Mouse (Mus musculus) hematopoietic stem cell, adult 5-6 weeks (primary cell): ENCODE measurements around the gene Kcnb1. TPM values are rescaled to one million over a fixed set of nuclear protein-coding genes. Genes with fewer than 3 reads are reported as not detected.
"Not testable (repeated sequence)": the region's sequence is repeated elsewhere in the genome, so short reads cannot be mapped to it uniquely, and the experiment has no call there.

Experiments used
- ATAC-seq, 2 experiments: fragments of 125-278 bp in 1 of 2; replicated peaks in 1 of 2; 2 replicates each; pipeline ENCODE4 v1.8.0; 2016 to 2017; ENCODE audit warnings: inconsistent platforms in 2 of 2, mild to moderate bottlenecking in 2 of 2, moderate number of reproducible peaks in 2 of 2, low read depth in 1 of 2, moderate TSS enrichment in 1 of 2; ENCODE audit not compliant: low FRiP score in 2 of 2, poor library complexity in 2 of 2, severe bottlenecking in 2 of 2, insufficient read depth in 1 of 2, low TSS enrichment in 1 of 2
- total RNA-seq: library from RNA; stranded (forward); fragments of 172-1452, 232-1000 nt; gene quantifications from 2 replicates; pipeline ENCODE4 v1.2.3, GENCODE M21; 2017

Gene Kcnb1
- total RNA-seq, 1 experiment from 2014 or later = 2.6 TPM

DNA sequence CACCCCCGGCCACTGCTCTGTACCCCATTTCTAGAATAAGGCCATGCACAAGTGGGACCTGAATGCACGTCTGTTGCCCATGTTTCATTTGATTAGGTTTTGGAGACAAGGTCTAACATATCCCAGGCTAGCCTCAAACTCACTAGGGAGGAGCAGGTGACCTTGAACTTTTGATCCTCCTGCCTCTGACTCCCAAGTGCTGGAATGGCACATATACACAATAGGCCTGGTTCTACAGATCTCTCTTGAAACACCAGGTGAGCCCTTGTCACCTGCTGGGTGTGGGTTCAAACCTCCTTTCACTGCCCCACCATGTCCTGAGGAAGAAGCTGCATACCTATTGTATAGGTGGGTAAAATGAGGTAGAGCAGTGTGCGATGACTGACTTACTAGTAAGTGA, 22.1 kb upstream of the Kcnb1 start:
- ATAC-seq = no peak

DNA sequence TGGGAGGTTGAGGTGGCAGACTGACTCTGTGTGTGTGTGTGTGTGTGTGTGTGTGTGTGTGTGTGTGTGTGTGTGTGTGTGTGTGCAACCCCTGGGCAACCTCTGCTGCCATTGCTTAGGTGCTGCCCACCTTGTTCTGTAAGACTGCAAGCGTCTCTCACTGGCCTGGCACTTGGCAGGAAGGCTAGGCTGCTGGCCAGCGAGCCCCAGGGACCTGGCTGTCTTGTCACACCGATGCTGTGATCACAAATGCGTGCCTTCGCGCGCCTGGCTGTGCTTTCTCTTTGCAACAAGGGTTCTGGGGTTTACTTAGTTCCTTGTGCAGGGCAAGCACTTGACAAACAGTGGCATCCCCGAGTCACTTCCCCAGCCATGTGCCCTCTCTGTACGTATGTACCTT, 19.9 kb upstream of the Kcnb1 start:
- no peak for ATAC-seq

DNA sequence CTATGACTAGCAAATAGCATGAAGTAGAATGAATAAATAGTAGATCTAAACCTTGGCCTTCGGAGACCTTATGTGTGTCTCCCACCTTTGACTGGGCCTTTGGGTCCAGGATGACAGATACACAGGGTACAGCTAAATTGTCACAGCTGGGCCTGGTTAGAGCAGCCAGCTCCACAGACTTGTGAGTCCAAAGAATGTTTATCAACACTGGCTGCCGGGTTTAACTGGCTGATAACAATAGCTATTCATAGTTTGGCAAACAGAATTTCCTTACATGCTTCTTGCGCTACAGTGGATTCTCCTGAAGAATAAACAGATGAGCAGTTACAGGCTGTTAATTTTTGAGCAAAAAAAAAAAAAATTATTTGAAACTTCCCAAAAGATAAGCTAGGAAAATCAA, 19.0 kb upstream of the Kcnb1 start:
- no peak for ATAC-seq

DNA sequence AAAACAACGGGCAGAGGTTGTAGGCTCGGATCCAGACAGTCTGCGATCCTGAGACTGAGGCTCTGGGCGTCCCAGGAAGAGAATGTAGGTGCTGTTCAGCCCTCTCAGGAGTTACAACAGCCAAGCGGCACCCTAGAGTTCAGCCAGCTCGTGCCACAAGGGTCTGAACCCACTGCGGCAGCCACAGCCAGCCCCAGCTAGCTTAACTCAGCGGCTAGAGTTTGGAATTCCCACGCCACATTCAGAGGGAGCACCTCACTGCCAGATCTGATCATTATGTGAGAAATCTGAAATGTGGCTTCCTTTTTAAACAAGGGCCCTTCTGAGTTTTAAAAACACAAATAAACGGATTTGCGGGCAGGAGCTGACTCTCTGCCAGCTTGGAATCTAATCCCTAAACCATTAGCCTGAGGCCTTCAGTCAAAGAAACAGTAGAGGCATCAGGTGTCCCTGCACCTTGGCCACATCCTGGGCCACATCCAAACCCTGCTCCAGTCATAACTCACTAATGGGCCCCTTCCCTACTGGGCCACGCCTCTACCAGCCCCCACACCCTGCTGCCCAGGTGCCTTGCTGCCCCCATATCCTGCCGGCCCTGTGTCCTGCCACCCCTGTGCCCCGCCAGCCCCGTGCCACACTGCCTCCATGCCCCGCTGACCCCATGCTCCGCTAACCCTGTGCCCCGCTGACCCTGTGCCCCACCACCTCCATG, 16.1 kb upstream of the Kcnb1 start:
- no peak for ATAC-seq

DNA sequence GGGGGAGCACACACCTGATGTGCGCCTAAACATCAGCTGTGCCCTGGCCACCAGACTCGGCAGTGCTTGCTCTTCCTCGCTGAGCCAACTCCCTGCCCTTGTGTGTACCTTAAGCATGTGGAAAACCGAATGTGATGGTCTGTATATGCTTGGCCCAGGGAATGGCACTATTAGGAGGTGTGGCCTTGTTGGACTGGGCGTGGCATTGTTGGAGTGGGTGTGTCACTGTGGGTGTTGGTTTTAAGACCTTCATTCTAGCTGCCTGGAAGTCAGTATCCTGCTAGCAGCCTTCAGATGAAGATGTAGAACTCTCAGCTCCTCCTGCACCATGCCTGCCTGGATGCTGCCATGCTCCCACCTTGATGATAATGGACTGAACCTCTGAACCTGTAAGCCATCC, 14.7 kb upstream of the Kcnb1 start:
- ATAC-seq = not testable (repeated sequence)

DNA sequence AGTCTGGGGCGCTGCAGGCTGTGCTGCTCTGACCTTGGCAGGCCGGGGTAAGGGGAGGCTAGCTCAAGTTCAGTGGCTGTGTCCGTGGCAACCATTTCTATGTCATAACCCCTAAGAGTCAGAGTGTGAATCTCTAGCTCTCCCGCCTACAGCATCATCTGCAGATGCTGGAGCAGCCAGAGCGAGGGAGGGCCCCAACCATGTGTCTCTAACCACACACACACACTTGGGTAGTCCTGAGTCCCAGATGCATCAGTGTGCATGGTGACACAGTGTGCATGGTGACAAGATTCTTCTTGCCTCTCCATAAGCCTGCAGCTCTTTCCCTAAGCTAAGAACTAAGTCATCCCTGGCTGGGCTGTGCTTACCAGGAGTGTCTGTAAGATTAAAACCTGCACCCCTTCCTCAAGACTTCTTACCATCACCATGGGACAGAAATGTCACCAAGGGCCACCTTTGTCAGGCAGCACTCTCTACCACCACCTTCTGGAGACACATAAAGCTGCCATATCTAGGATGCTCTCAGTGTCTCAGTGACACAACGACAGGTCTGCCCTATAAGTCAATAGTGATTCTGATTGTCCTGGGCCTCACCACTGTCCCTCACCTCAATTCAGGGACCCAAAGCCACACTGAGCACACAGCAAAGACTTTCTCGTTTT, 13.7 kb upstream of the Kcnb1 start:
- 0 out of 4 replicates have a peak, but pooled peaks of 1 of the 2 experiments have one; percentile 26 for ATAC-seq

DNA sequence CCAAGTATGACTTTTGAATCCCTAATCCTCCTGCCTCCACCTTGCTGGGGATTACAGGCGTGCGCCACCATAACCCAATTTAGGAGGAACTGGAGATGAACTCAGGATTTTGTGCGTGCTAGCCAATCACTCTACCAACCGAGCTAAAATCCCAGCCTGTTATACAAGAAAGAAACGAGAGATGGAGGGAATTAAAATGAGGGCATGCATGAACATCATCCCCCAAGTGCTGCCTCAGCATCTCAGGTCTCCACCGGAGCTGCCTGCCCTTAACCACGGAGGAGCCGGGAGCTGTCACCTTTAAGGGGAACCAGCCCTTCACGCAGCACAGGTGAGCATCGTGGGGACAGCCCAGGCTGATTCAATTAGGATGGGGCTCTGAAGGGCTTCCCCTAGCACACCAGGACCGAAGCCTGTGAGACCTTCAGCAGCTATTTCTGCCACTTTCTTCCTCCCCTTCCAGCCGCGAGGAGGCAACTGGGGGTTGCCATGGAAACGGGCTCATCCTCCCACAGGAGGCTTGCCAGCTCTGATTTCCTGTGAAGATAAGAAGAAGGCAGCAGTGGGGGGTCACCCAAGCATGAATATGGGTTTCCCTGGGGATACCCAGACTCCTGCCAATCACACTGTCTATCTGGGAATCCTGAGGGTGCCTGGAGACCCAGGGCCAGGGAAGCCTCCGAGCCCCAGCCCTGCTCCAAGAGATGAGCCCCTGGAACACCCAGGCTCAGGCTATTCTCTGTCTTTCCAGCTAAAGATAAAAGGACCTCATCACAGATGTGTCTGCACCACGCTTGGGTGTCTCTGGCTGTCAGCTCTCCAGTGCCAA, 11.7 kb upstream of the Kcnb1 start:
- ATAC-seq = no peak

DNA sequence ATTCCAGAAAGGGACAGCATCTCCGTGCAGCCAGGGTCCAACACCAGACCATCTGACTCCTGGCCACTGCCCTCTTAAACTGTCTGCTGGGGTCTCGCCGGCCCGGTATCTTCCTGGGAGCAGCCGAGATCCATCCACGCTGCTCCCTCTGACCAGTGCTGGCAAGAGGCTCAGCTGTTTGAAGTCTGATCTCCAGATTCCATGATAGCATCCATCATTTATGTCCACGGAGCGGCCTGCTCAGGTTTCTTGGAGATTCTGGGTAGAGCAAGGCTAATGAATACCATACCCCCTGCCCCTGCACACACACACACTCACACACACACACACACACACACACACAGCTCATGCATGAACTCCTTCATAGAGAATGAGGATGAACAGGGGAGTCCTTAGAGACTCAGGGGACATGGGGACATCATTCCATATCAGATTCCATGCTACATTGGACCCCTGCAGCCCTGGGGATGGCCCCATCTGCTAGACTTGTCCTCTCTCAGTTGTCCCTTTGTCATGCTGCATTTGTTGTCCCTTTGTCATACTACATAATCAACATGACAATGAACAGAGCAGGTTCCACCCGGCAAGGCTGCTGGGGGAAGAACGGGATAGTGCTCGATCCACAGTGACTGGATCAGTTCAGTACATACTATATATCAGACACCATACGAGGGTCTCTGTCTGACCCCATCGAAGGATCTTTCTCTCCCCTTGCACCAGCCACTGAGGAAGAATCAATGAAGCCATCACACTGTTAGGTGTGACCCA, 8.9 kb upstream of the Kcnb1 start:
- no peak for ATAC-seq

DNA sequence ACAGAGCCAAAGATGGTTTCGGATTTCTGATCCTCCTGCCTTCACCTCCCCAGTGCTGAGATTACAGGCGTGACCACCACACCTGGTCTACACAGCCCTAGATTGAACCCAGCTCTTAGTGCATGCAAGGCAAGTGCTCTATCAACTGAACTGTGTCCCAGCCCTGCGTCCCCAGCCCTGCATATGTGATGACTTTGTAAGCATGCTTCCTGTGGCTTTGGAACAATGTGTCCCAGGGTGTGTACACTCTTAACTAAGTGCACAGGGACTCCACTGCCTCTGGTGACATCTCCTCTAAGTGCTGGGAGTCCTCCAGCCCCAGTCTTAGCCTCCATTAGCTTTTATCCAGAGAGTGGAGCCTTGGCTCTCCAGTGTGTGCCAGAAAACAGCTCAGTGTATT, 3.4 kb upstream of the Kcnb1 start:
- ATAC-seq = no peak

DNA sequence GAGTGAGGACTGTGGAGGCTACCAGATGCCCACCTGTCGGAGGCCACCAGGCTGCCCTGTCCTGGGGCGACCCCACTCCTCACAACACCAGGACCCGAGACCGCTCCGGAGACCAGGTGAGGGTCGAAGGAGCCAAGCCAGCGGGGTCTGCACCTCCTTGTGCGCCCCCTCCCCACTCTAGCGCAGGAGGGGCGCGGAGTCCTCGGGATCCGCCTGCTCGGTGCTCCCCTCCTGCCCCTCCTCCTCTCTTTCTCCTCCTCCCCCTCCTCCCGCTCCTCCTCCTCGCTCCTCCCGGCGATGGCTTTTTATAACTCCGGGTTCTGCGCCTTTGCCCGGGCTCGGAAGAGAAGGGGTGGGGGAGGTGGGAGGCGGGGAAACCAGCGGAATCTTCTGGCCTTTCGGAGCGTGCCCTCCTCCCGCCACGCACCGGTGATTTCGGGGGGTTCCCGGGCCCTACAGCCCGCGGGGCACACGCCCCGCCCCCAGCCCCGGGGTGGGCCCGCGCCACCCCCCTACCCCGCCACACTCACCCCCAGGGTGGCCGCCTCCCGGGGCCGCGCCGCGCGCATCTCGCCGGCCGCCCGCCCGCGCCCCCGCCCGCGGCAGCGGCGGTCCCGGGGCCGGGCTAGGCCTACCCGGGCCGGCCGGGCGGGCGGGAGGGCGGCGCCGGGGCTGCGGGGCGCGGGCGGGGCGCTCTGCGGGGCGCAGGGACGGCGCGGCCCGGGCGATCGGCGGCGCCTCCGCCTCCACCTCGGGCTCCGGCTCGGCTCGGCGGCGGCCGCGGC, 472 bp downstream of the Kcnb1 start:
- no peak for ATAC-seq

DNA sequence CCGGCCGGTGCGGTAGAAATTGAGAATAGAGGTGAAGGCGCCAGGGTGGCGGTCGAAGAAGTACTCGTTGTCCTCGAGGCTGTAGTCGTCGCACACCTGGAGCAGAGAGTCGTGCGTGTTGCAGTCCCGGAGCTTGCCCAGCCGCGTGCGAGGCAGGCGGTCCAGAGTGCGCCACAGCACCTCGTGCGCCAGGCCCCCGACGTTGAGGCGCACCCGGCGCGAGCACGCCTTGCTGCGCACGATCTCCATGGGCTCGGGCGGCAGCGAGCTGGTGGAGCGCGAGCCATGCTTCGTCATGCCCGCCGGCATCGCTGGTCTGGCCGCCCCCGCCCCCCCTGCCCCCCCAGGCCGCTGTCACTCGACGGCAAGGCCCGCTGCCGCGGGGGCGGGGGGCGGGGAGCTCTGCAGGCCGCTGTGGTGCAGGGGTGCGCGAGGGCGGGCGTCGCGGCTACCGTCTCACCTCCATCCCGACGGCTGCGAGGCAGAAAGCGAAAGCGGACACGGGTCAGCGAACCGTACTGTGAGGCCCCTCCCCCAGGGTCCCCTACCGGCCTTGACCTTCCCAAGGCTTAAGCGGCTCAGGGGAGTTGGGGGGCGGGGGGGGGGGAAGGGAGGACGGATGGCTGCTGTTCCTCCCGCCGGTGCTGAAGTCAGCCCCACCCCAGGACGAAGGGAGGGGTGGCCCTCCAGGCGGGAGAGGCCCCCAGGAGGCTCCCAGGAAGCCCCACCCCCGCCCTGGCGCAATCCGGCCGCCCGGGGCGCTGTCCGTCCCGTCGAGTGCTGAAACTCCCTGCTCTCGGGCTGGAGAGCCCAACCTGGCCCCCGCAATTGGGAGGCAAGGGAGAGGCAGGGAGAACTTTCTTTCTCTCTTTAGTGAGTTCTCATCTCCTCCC, 1.4 kb downstream of the Kcnb1 start:
- peak; percentile 38 to 54; a peak in 3 of 4 replicates for ATAC-seq

DNA sequence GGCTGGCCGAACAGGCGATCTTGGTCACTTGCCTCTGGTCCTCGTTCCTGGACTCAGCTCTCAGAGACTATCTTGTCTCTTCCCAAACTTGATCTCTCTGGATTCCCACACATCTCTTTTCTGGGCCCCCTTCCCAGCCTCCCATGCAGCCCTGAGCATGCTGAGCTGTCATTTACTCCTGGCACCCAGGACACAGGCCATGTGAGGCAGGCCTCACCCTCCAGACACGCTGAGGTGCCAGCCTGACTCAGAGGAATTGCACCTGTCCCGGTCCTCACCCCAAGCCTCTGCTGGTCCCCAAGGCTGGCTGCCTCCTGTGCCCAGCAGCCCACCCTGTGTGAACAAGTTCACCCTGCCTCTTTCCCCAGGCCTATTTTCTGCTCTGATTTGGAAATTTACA, 2.8 kb downstream of the Kcnb1 start:
- ATAC-seq = no peak

DNA sequence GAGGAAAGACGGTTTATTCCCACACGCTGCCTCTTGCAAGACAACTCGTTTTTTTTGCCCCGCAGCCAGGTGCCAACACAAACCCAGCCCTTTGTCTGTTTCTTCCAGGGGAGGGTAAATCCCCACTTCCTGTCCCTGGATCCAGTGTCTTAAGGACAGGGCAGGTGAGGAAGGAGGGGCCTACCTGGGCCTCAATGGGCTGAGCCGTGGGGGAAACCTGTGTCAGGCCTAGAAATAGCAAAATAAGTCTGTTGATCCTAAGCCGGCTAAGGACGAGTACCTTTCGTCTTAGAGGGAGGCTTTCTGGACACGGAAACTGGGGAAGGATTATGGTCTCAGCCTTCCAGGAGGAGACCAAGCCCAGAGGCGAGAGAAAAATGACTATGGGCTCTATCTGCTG, 3.4 kb downstream of the Kcnb1 start:
- no peak for ATAC-seq

DNA sequence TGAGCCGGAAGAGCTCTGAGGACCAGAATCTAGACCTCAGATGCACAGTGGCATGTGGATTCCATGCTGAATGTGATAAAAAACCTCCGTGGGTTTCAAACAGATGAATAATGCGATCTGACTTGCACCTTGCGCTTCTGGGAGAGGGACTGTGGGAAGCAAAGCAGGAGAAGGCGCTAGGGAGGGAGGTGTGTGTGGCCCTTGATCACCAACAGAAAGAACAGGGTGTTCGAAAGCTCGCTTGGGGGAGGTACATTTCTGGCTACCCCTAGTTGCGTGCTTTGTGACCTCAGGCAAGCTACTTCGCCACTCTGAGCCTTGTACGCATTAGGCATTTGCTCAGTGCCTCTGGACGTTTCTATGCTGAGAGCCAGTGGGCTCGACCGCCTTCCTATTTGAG, 4.0 kb downstream of the Kcnb1 start:
- ATAC-seq = no peak

DNA sequence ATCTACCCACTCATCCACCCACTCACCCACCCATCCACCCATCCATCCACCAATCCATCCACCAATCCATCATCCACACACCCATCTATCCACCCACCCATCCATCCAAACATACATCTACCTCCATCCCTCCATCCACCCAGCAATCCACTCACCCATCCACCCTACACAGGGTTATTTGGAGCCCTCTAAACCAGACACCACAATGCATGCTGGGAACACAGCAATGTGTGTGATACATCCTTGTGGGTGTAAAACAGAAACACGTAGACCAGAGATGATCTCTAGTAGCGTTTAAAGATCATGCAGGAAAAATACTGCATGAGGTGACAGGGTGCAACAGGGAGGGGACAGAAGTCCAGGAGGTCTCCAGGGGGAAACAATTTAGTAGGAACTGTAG, 4.5 kb downstream of the Kcnb1 start:
- ATAC-seq = no peak
